Mouse (Mus musculus) heart, postnatal 0 days (tissue): ENCODE measurements at regions not wholly inside any gene's neighbourhood (a gene's known extent, or its start where the extent isn't known, plus 50 kb on each side); places are given as distances from the start of the nearest gene placed in this dataset.

Experiments used
- CTCF ChIP-seq: IDR thresholded peaks from 2 replicates; pipeline ENCODE4 v1.5.1; 2016; ENCODE audit warnings: antibody characterized with exemption, control low read depth, low read depth
- EP300 ChIP-seq: IDR thresholded peaks from 2 replicates; pipeline ENCODE4 v1.6.1; 2016; ENCODE audit warnings: antibody characterized with exemption, low read depth

DNA sequence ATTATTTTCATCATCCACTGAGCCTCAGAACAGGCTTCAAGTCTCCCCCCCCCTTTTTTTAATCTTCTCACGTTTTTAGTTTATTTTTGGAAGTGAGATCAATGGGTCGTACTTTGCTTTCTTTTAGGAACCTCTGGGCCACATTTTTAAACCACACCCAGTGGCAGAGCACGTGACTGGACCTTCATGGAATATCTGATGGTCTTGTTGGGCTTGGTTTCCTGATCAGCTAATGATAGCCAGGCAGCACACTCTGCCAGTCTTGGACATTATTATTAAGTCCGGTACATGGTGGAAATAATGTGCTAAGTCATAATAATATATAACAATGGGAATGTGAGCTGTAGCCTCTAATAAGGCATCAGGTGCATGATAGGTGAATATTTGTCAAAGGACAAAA lies 138.0 kb upstream of the Klf4 start:
- TF ChIP-seq EP300 (no peak), CTCF (no peak)
